Mouse (Mus musculus) C2C12 (cell line): ENCODE data around the gene Cyb5b.

Source experiments
- CTCF ChIP-seq: IDR thresholded peaks from one replicate; pipeline ENCODE4 v1.5.1; 2011; ENCODE audit not compliant: control insufficient read depth, insufficient read depth, insufficient read length
- MAX ChIP-seq: IDR thresholded peaks from one replicate; pipeline ENCODE4 v1.6.1; 2011; ENCODE audit warnings: mild to moderate bottlenecking, control low read depth
- MYOG ChIP-seq: IDR thresholded peaks from one replicate; pipeline ENCODE4 v1.6.1; 2011; ENCODE audit not compliant: control insufficient read depth, insufficient read length; ENCODE audit errors: extremely low read depth

DNA sequence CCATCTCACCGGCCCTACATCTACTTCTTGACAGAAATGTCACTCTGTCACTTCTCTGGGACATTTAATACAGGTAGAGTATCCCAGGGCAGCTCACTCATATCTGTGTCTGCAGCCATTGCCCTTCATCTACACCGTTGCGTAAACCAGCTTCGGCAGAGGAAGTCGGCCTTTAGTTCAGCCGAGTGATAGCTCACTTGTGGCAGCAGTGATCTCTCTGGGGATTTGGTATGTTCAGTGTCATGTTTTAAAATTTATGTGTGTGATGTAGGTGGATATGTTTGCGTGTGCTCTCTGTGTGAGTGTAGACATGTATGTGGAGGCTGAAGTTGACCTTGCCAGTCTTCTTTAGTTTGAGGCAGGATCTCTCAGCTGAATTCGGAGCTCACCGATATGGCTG, 15.3 kb downstream of the Cyb5b start:
- TF ChIP-seq CTCF (no peak), MAX (no peak), MYOG (no peak)
